Mouse (Mus musculus): ENCODE data around the gene Timm9. TPM values are rescaled to one million over a fixed set of nuclear protein-coding genes. Genes with fewer than 3 reads are reported as not detected.
A peak's percentile ranks its signal among the peaks of the same experiment; 100 is the strongest.

The Timm9 gene
- 73.0 and 82.1 TPM in 2 replicates for polyA plus RNA-seq (2016; fragmentation: Nextera tagmentation; extraction: Ambion mirVana)

DNA sequence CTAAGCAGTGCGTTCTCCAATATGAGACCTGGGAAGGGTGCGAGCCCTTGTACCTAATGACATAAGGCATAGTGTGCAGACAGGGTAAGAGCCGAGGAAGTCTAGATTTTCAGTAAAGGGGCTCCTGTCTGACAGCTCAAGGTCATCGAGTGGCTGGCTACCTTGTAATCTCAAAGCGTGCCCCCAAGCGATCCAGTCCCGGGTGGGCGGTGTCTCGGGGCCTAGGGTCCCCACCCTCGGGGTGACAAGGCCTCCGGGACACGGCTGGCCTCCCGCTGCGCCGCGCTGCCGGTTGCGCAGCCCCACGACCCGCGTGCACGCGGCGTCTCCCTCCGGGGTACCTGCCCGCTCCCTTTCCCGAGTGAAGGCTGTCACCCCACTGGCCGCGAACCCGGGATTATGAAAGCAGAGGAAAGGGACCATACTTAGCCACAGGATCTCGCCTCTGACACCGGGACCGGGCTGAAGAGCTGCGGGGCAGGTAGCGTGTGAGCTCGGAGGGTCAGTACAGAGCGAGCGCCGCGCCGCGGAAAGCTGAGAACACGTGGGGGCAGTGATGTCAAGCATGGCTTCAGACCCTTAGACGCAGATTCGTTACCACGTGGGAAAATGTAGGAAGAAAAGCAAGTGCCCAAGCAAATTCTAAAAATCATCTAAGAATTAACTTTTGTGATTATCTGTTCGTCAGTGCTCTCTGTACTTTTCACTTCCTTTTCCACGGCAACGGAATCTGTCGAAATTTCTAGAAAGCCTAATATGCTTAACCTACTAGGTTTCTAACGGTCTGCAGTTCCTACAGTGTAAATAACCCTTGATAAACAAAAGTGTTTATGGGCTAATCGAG, at the start of gene Timm9, which contains the start of gene 2700049A03Rik:
Gene Timm9 (minus strand): TSS at position 555 of the 844 bp plus-strand sequence.
Gene 2700049A03Rik (plus strand): TSS at position 719 of the 844 bp plus-strand sequence.
- Histone ChIP-seq H3K27ac (peak within 1 kb of the TSS; percentile 82), H3K36me3 (replicated peaks) (peaks cover 27% of the 10 kb centered on the region), H3K9me3 (no peaks in the 10 kb centered on the region), H3K4me2 (peak within 1 kb of the TSS; percentile 87), H3K4me3 (replicated peaks) (peak within 1 kb of the TSS; percentile 78), H3K27me3 (no peaks in the 10 kb centered on the region), H3K9ac (peak within 1 kb of the TSS; percentile 90), H3K4me1 (peaks cover 25% of the 10 kb centered on the region)
- under 1% methylated on average over 52 of the region's 52 CpGs for WGBS
- ATAC-seq (ENCODE audit: low FRiP score), result peak; percentile 94

DNA sequence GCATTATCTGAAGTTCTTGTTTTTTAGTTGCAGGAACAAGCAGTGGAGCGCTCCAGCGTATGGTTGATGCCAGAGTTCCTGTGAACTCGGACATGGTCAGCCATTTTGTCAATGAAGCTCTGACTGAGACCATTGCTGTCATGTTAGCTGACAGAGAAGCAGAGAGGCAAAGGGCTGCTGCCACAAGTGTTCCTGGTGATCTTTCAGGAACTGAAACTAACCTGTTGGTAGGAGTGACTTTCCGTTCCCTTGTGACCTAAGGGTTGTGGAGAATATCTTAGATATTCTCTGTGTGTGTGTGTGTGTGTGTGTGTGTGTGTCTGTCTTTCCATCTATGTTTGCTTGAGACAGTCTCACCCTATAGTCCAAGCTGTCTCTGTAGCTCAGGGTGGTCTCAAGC, 47.9 kb upstream of the Timm9 start:
- no peaks in the 10 kb centered on the region for H3K4me1 ChIP-seq
- peaks cover 53% of the 10 kb centered on the region for H3K36me3 ChIP-seq (replicated peaks)
- H3K9me3 ChIP-seq, result no peaks in the 10 kb centered on the region
- WGBS, result 96% methylated on average over 4 of the region's 4 CpGs
- ATAC-seq (ENCODE audit: low FRiP score), result no peak
- H3K9ac ChIP-seq, result no peak overlapping the region
- H3K4me3 ChIP-seq (replicated peaks), result no peak overlapping the region
- no peak overlapping the region for H3K27ac ChIP-seq
- no peaks in the 10 kb centered on the region for H3K27me3 ChIP-seq
- H3K4me2 ChIP-seq, result no peak overlapping the region

DNA sequence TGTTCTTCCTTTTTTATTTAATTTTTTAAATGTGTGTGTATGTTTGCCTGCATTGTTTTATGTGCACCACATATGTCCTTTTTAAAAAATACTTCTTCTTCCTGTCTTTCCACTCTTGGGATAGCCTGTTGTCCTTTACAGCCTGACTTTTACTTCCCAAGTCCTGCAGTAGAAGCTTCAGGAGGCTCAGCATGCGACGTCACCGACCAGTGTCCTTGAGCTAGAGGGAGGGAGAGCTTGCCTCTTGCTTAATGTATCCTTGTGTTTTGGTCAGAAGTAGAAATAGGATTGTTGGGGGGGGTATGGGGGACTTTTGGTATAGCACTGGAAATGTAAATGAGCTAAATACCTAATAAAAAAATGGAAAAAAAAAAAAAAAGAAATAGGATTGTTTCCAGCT, 47.3 kb upstream of the Timm9 start:
- Histone ChIP-seq H3K9me3 (no peaks in the 10 kb centered on the region), H3K36me3 (replicated peaks) (peaks cover 54% of the 10 kb centered on the region), H3K9ac (no peak overlapping the region), H3K4me2 (no peak overlapping the region), H3K27me3 (no peaks in the 10 kb centered on the region), H3K27ac (no peak overlapping the region), H3K4me3 (replicated peaks) (no peak overlapping the region), H3K4me1 (no peaks in the 10 kb centered on the region)
- no peak for ATAC-seq (ENCODE audit: low FRiP score)
- WGBS, result 94% methylated on average over 3 of the region's 3 CpGs

GRCm38 (mm10) chr12:71169911-71170310, 33.4 kb upstream of the Timm9 start:
- no peaks in the 10 kb centered on the region for H3K4me1 ChIP-seq
- H3K9ac ChIP-seq, result no peak overlapping the region
- H3K4me3 ChIP-seq (replicated peaks), result no peak overlapping the region
- no peak overlapping the region for H3K4me2 ChIP-seq
- no peak overlapping the region for H3K27ac ChIP-seq
- whole genome bisulfite sequencing, result 74% methylated on average over 1 of the region's 1 CpGs
- H3K27me3 ChIP-seq, result no peaks in the 10 kb centered on the region
- no peaks in the 10 kb centered on the region for H3K9me3 ChIP-seq
- ATAC-seq (ENCODE audit: low FRiP score), result no peak
- H3K36me3 ChIP-seq (replicated peaks), result peaks cover 56% of the 10 kb centered on the region

- Histone ChIP-seq H3K4me1 (no peaks in the 10 kb centered on the region), H3K27ac (no peak overlapping the region), H3K9ac (no peak overlapping the region), H3K27me3 (no peaks in the 10 kb centered on the region), H3K4me3 (replicated peaks) (no peak overlapping the region), H3K4me2 (no peak overlapping the region), H3K36me3 (replicated peaks) (peaks cover 67% of the 10 kb centered on the region), H3K9me3 (no peaks in the 10 kb centered on the region)
- 94% methylated on average over 9 of the region's 9 CpGs for WGBS
- no peak for ATAC-seq (ENCODE audit: low FRiP score)
Measured at GRCm38 (mm10) chr12:71164410-71164809, 27.9 kb upstream of the Timm9 start.

GRCm38 (mm10) chr12:71157974-71158373, 21.5 kb upstream of the Timm9 start:
- peaks cover 81% of the 10 kb centered on the region for H3K36me3 ChIP-seq (replicated peaks)
- H3K4me2 ChIP-seq, result no peak overlapping the region
- H3K27me3 ChIP-seq, result no peaks in the 10 kb centered on the region
- H3K9me3 ChIP-seq, result no peaks in the 10 kb centered on the region
- no peak for ATAC-seq (ENCODE audit: low FRiP score)
- H3K4me1 ChIP-seq, result no peaks in the 10 kb centered on the region
- H3K27ac ChIP-seq, result no peak overlapping the region
- 76% methylated on average over 6 of the region's 6 CpGs for WGBS
- H3K9ac ChIP-seq, result no peak overlapping the region
- no peak overlapping the region for H3K4me3 ChIP-seq (replicated peaks)

DNA sequence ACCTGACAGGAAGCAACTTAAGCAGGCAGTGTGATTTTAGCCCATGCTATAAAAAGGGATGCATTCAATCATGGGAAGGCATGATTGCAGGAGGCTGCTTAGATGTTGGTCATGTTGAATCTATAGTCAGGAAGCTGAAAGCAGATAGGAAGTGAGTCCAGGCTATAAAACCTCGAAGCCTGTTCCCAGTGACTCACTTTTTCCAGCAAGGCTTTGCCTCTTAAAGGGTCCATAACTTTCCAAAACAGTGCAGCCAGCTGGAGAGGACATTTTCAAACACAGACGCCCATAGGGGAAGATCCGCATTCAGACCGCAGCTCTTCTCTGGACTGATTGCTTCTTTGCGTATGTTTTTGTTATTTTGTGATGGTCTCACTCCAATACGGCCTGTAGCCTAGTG, 18.5 kb upstream of the Timm9 start:
- no peak for ATAC-seq (ENCODE audit: low FRiP score)
- Histone ChIP-seq H3K27me3 (no peaks in the 10 kb centered on the region), H3K9ac (no peak overlapping the region), H3K4me3 (replicated peaks) (no peak overlapping the region), H3K36me3 (replicated peaks) (peaks cover 74% of the 10 kb centered on the region), H3K4me2 (no peak overlapping the region), H3K27ac (no peak overlapping the region), H3K9me3 (no peaks in the 10 kb centered on the region), H3K4me1 (no peaks in the 10 kb centered on the region)
- 96% methylated on average over 6 of the region's 6 CpGs for WGBS

DNA sequence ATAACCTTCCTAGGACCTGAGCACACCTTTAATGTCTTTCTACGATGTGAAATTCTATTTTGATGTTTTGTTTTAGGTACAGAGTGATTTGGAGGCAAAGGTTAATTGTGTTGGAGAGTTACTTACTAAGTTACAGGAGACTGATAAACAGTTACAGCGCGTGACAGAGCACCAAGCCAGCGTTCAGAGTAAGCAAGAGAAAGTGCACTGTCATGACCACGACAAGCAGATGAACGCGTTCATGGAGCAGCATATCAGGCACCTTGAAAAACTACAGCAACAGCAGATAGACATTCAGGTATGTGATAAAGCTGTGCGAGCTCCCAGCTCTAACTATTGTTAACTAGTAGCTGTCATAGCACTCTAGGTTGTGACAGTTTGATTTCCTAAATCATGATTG, 13.7 kb upstream of the Timm9 start:
- Histone ChIP-seq H3K4me1 (no peaks in the 10 kb centered on the region), H3K9me3 (no peaks in the 10 kb centered on the region), H3K27me3 (no peaks in the 10 kb centered on the region), H3K9ac (no peak overlapping the region), H3K4me3 (replicated peaks) (no peak overlapping the region), H3K4me2 (no peak overlapping the region), H3K36me3 (replicated peaks) (peaks cover 75% of the 10 kb centered on the region), H3K27ac (no peak overlapping the region)
- 96% methylated on average over 8 of the region's 8 CpGs for WGBS
- no peak for ATAC-seq (ENCODE audit: low FRiP score)

GRCm38 (mm10) chr12:71149456-71149855, 13.0 kb upstream of the Timm9 start:
- Histone ChIP-seq H3K36me3 (replicated peaks) (peaks cover 76% of the 10 kb centered on the region), H3K4me3 (replicated peaks) (no peak overlapping the region), H3K27me3 (no peaks in the 10 kb centered on the region), H3K9ac (no peak overlapping the region), H3K9me3 (no peaks in the 10 kb centered on the region), H3K4me1 (no peaks in the 10 kb centered on the region), H3K27ac (no peak overlapping the region), H3K4me2 (no peak overlapping the region)
- WGBS, result 88% methylated on average over 6 of the region's 6 CpGs
- ATAC-seq (ENCODE audit: low FRiP score), result no peak

- H3K9ac ChIP-seq, result no peak overlapping the region
- WGBS, result 97% methylated on average over 9 of the region's 9 CpGs
Measured at GRCm38 (mm10) chr12:71148801-71149200, 12.3 kb upstream of the Timm9 start.

DNA sequence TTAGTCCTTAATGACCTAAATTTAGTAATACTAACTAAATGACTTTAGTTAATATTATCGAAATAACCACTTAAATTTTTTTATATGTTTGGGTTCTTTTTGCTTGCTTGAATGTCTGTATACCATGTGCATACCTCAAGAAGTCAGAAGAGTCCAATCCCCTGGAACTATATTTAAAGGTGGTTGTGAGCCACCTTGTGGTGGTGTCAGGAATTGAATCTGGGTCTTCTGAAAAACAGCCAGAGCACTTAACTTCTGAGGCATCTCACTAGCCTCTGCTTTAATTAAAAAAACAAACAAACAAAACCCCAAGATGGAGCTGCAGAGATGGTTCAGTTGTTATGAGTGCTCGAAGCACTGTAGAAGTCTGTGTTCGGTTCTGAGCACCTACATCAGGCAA, 11.2 kb upstream of the Timm9 start:
- WGBS, result 86% methylated on average over 3 of the region's 3 CpGs
- no peaks in the 10 kb centered on the region for H3K4me1 ChIP-seq
- no peak for ATAC-seq (ENCODE audit: low FRiP score)
- no peak overlapping the region for H3K4me2 ChIP-seq
- no peak overlapping the region for H3K4me3 ChIP-seq (replicated peaks)
- peaks cover 79% of the 10 kb centered on the region for H3K36me3 ChIP-seq (replicated peaks)
- H3K27me3 ChIP-seq, result no peaks in the 10 kb centered on the region
- H3K9ac ChIP-seq, result no peak overlapping the region
- H3K27ac ChIP-seq, result no peak overlapping the region
- no peaks in the 10 kb centered on the region for H3K9me3 ChIP-seq

More at GRCm38 (mm10) chr12:71148801-71149200, 12.3 kb upstream of the Timm9 start:
- no peak for ATAC-seq (ENCODE audit: low FRiP score)
- Histone ChIP-seq H3K4me1 (no peaks in the 10 kb centered on the region), H3K36me3 (replicated peaks) (peaks cover 78% of the 10 kb centered on the region), H3K4me3 (replicated peaks) (no peak overlapping the region), H3K9me3 (no peaks in the 10 kb centered on the region), H3K27ac (no peak overlapping the region), H3K4me2 (no peak overlapping the region), H3K27me3 (no peaks in the 10 kb centered on the region)

GRCm38 (mm10) chr12:71141189-71141588, 4.7 kb upstream of the Timm9 start:
- H3K4me2 ChIP-seq, result no peak overlapping the region
- ATAC-seq (ENCODE audit: low FRiP score), result no peak
- H3K4me1 ChIP-seq, result peaks cover 14% of the 10 kb centered on the region
- no peaks in the 10 kb centered on the region for H3K27me3 ChIP-seq
- no peak overlapping the region for H3K4me3 ChIP-seq (replicated peaks)
- H3K9me3 ChIP-seq, result no peaks in the 10 kb centered on the region
- H3K27ac ChIP-seq, result no peak overlapping the region
- H3K36me3 ChIP-seq (replicated peaks), result peaks cover 62% of the 10 kb centered on the region
- H3K9ac ChIP-seq, result no peak overlapping the region

DNA sequence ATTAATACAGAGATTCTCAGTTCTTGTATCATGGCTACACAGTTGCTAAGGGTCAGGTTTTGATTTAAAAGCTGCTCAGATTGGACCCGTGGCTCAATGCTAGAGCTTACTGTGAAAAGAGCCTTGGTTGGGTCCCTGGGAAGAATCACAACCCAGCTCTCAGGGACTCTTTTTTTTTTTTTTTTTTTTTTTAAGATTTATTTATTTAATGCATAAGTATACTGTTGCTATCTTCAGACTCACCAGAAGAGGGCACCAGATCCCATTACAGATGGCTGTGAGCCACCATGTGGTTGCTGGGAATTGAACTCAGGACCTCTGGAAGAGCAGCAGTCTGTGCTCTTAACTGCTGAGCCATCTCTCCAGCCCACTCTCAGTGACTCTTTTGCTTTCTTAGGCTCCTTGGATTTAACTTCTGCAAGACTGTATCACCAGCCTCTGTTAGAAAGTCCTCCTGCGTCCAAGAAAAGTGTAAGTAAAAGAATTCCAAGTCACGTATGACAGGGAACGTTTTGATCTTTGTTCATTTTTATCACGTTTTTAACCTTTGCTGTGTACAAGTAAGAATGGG, 2.9 kb upstream of the Timm9 start:
- Histone ChIP-seq H3K4me3 (replicated peaks) (no peak overlapping the region), H3K9me3 (no peaks in the 10 kb centered on the region), H3K4me2 (peak overlapping the region; percentile 87; the same call in 1 of the 2 replicates), H3K27ac (no peak overlapping the region), H3K27me3 (no peaks in the 10 kb centered on the region), H3K36me3 (replicated peaks) (peaks cover 44% of the 10 kb centered on the region), H3K4me1 (peaks cover 25% of the 10 kb centered on the region), H3K9ac (no peak overlapping the region)
- 79% methylated on average over 5 of the region's 5 CpGs for WGBS
- ATAC-seq (ENCODE audit: low FRiP score), result no peak
